Mouse (Mus musculus): Measurements from ENCODE around the gene Klhl40.

GRCm38 (mm10) chr9:121757432-121757831, 20.0 kb upstream of the Klhl40 start:
- TF ChIP-seq CTCF (IDR thresholded peaks at IDR 0.05; ENCODE audit: low read depth) (no peak), EP300 (IDR thresholded peaks at IDR 0.05; ENCODE audit: low read depth) (no peak)

Data from heart, postnatal 0 days (tissue).